Mouse (Mus musculus) heart, adult 2 months (tissue): ENCODE measurements around the gene Zbtb22. TPM values are rescaled to one million over a fixed set of nuclear protein-coding genes. Genes with fewer than 3 reads are reported as not detected.

ENCODE experiments used
- DNase-seq, 2 experiments: peaks; one replicate each; pipeline ENCODE4 v3.0.0; 2021
- H3K27ac ChIP-seq: fragments of 200-600 bp; 2 replicates; pipeline ENCODE4 v1.8.1; 2022
- H3K27me3 ChIP-seq: fragments of 200-500 bp; 2 replicates; pipeline ENCODE4 v1.6.1; 2012; ENCODE audit warnings: mild to moderate bottlenecking, low read length, inconsistent platforms, mixed read lengths; ENCODE audit not compliant: control insufficient read depth, insufficient read depth
- H3K36me3 ChIP-seq: fragments of 200-500 bp; 2 replicates; pipeline ENCODE4 v1.6.1; 2012; ENCODE audit warnings: low read length, inconsistent platforms; ENCODE audit not compliant: control insufficient read depth, insufficient read depth
- H3K4me1 ChIP-seq: fragments of 200-500 bp; 2 replicates; pipeline ENCODE4 v1.6.1; 2011; ENCODE audit warnings: low read length; ENCODE audit not compliant: control insufficient read depth, insufficient read depth
- H3K4me3 ChIP-seq: fragments of 200-600 bp; 2 replicates; pipeline ENCODE4 v1.8.1; 2022
- H3K79me2 ChIP-seq: fragments of 200-500 bp; replicated peaks from 2 replicates; pipeline ENCODE4 v1.6.1; 2012; ENCODE audit warnings: mild to moderate bottlenecking, inconsistent platforms, low read length, moderate library complexity, mixed read lengths; ENCODE audit not compliant: control insufficient read depth, insufficient read depth
- H3K9ac ChIP-seq: fragments of 200-500 bp; 2 replicates; pipeline ENCODE4 v1.6.1; 2012; ENCODE audit warnings: low read depth, mild to moderate bottlenecking, control low read depth, inconsistent platforms, low read length, mixed read lengths
- CTCF ChIP-seq: fragments of 200-600 bp; IDR thresholded peaks from 2 replicates; pipeline ENCODE4 v1.8.1; 2022; ENCODE audit warnings: antibody characterized with exemption, mild to moderate bottlenecking, moderate library complexity
- EP300 ChIP-seq: fragments of 200-500 bp; IDR thresholded peaks from 2 replicates; pipeline ENCODE4 v1.6.1; 2011; ENCODE audit warnings: low read depth, low read length, control low read depth; ENCODE audit not compliant: insufficient read depth
- POLR2A ChIP-seq: fragments of 200-500 bp; IDR thresholded peaks from 2 replicates; pipeline ENCODE4 v1.6.1; 2011; ENCODE audit warnings: mild to moderate bottlenecking, low read depth, low read length, control low read depth; ENCODE audit not compliant: insufficient read depth
- WGBS: fragments of 180-500 bp; shearing (Covaris S2); methylation state at CpG from one replicate; pipeline ENCODE4 v1.1.7; 2018; 5-methylcytosine and 5-hydroxymethylcytosine counted together
- intact Hi-C: fragments of 180-260 bp; cut with DNase I; formaldehyde crosslinking; loops from one replicate; pipeline ENCODE4 v1.15.1; 2025
- polyA plus RNA-seq: library from polyadenylated mRNA; depleted of rRNA; stranded (reverse); fragments of >200 nt; gene quantifications from 2 replicates; pipeline ENCODE4 v1.2.3, GENCODE M21; 2012
- total RNA-seq, 2 experiments: library from RNA; stranded (reverse); gene quantifications; 2 replicates each; pipeline ENCODE4 v1.2.3; 2021

Zbtb22 gene
- total and polyA plus RNA-seq, 3 experiments = 13.7 to 24.6 (median 18.8) TPM

- no peak for TF ChIP-seq EP300
- TF ChIP-seq CTCF = no peak
- TF ChIP-seq POLR2A = no peak
- peaks cover 3% of the 10 kb centered on the region; the same call in 1 of the 2 replicates for H3K36me3 ChIP-seq
- no peaks in the 10 kb centered on the region for H3K27me3 ChIP-seq
- H3K4me3 ChIP-seq = no peak overlapping the region
- H3K27ac ChIP-seq = no peak overlapping the region
- no peaks in the 10 kb centered on the region for H3K79me2 ChIP-seq
- H3K9ac ChIP-seq = no peak overlapping the region
- peaks cover 7% of the 10 kb centered on the region for H3K4me1 ChIP-seq
- 80% methylated on average over 4 of the region's 4 CpGs for WGBS
- no peak for DNase-seq
- intact Hi-C loops = no loop called here
Measured at GRCm38 (mm10) chr17:33952879-33953278, 37.2 kb downstream of the Zbtb22 start.

GRCm38 (mm10) chr17:33953310-33953709 is 37.6 kb downstream of the Zbtb22 start:
- TF ChIP-seq POLR2A (no peak), EP300 (no peak), CTCF (no peak)
- H3K4me1 ChIP-seq = peaks cover 7% of the 10 kb centered on the region
- H3K79me2 ChIP-seq = no peaks in the 10 kb centered on the region
- H3K27ac ChIP-seq = no peak overlapping the region
- intact Hi-C loops = no loop called here
- H3K36me3 ChIP-seq = peaks cover 3% of the 10 kb centered on the region; the same call in 1 of the 2 replicates
- H3K4me3 ChIP-seq = no peak overlapping the region
- no peak overlapping the region for H3K9ac ChIP-seq
- no peak for DNase-seq
- 71% methylated on average over 3 of the region's 3 CpGs for WGBS
- H3K27me3 ChIP-seq = no peaks in the 10 kb centered on the region

- intact Hi-C loops = loop anchor here (2.0 kb wide), 1 partner anchor 73 kb away; no protein-coding TSS in a partner anchor
- Histone ChIP-seq H3K4me1 (peaks cover 7% of the 10 kb centered on the region), H3K9ac (peak overlapping the region; percentile 19), H3K36me3 (peaks cover 3% of the 10 kb centered on the region; the same call in 1 of the 2 replicates), H3K79me2 (no peaks in the 10 kb centered on the region), H3K4me3 (no peak overlapping the region), H3K27me3 (no peaks in the 10 kb centered on the region), H3K27ac (no peak overlapping the region; the same call in 1 of the 2 replicates)
- DNase-seq = no peak
- TF ChIP-seq CTCF (no peak), POLR2A (no peak), EP300 (no peak)
- WGBS = 36% methylated on average over 5 of the region's 5 CpGs
Measured at GRCm38 (mm10) chr17:33953961-33954565, 38.4 kb downstream of the Zbtb22 start.

GRCm38 (mm10) chr17:33954646-33955554 is 39.2 kb downstream of the Zbtb22 start:
- peak overlapping the region; percentile 99 for H3K4me3 ChIP-seq
- H3K79me2 ChIP-seq = no peaks in the 10 kb centered on the region
- TF ChIP-seq CTCF (no peak), POLR2A (no peak), EP300 (no peak)
- peak in 1 of 2 experiments; percentile 16 for DNase-seq
- H3K9ac ChIP-seq = peak overlapping the region; percentile 86
- H3K27ac ChIP-seq = peak overlapping the region; percentile 94
- intact Hi-C loops = loop anchor here (1.0 to 2.0 kb wide), 2 partner anchors 15 to 72 kb away; partner anchors contain the start of genes Pfdn6 and Wdr46
- H3K4me1 ChIP-seq = peaks cover 7% of the 10 kb centered on the region
- peaks cover 3% of the 10 kb centered on the region; the same call in 1 of the 2 replicates for H3K36me3 ChIP-seq
- under 1% methylated on average over 33 of the region's 33 CpGs for WGBS
- no peaks in the 10 kb centered on the region for H3K27me3 ChIP-seq

DNA sequence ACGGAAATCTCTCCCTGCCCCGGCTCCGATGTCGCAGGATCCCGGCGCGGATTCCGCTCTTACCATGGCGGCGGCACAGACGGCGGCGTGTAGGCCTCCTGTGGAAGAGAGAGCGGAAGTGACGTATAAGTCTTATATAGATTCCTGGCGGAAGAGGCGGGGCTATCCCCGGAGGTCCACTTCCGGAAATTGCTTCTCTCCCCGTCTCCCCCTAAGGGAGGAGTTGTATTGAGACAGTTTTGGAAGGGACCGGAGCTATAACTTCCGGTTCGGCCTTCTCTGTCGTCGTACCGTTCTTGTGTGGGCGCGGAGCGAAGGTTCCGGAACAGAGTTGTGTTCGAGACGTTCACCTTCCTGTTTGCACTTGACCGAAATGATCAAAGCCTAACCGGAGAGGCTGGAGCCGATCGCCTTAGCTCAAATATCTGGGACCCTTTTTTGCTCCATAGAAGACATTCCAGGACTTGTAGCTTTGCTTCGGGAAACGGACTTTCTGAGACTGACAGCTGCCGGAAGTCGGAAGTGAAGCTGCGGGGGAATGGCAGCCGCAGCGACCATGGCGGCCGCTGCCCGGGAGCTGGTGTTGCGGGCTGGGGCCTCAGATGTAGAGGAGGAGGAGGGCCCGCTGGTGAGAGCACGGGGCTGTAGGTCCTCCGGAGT is 40.0 kb downstream of the Zbtb22 start, which contains the start of the genes Vps52 and Rps18:
Vps52 (plus strand) TSS at position 258 of the 660 bp plus-strand sequence.
Rps18 (minus strand) TSS at position 447 of the 660 bp plus-strand sequence.
- peak; percentile 94 to 96 for DNase-seq
- H3K27me3 ChIP-seq = no peaks in the 10 kb centered on the region
- peaks cover 5% of the 10 kb centered on the region; the same call in 1 of the 2 replicates for H3K4me1 ChIP-seq
- WGBS = under 1% methylated on average over 50 of the region's 50 CpGs
- no peaks in the 10 kb centered on the region for H3K79me2 ChIP-seq
- peak; percentile 72 for TF ChIP-seq EP300
- TF ChIP-seq POLR2A = peak; percentile 96
- peak; percentile 49 for TF ChIP-seq CTCF
- peak within 1 kb of the TSS; percentile 99 for H3K4me3 ChIP-seq
- H3K36me3 ChIP-seq = peaks cover 3% of the 10 kb centered on the region; the same call in 1 of the 2 replicates
- H3K27ac ChIP-seq = peak within 1 kb of the TSS; percentile 94
- intact Hi-C loops = loop anchor here (1.0 to 2.0 kb wide), 2 partner anchors 15 to 71 kb away; partner anchors contain the start of genes Pfdn6 and Wdr46
- H3K9ac ChIP-seq = peak within 1 kb of the TSS; percentile 86
